Mouse (Mus musculus): ENCODE measurements around the gene Heatr9.

- no peak for TF ChIP-seq CTCF (IDR thresholded peaks at IDR 0.05; ENCODE audit: control insufficient read depth, insufficient read depth, insufficient replicate concordance, low read depth, low read length)
- no peak for TF ChIP-seq POLR2A (IDR thresholded peaks at IDR 0.05; ENCODE audit: control insufficient read depth, low read depth, low read length)
These were observed 29.7 kb upstream of the Heatr9 start for GRCm38 (mm10) chr11:83551668-83552067.
